Mouse (Mus musculus): ENCODE data around the gene B3galt1. TPM values are rescaled to one million over a fixed set of nuclear protein-coding genes. Genes with fewer than 3 reads are reported as not detected.

B3galt1 gene
- polyA plus RNA-seq, 1 experiment = 0.56 TPM

DNA sequence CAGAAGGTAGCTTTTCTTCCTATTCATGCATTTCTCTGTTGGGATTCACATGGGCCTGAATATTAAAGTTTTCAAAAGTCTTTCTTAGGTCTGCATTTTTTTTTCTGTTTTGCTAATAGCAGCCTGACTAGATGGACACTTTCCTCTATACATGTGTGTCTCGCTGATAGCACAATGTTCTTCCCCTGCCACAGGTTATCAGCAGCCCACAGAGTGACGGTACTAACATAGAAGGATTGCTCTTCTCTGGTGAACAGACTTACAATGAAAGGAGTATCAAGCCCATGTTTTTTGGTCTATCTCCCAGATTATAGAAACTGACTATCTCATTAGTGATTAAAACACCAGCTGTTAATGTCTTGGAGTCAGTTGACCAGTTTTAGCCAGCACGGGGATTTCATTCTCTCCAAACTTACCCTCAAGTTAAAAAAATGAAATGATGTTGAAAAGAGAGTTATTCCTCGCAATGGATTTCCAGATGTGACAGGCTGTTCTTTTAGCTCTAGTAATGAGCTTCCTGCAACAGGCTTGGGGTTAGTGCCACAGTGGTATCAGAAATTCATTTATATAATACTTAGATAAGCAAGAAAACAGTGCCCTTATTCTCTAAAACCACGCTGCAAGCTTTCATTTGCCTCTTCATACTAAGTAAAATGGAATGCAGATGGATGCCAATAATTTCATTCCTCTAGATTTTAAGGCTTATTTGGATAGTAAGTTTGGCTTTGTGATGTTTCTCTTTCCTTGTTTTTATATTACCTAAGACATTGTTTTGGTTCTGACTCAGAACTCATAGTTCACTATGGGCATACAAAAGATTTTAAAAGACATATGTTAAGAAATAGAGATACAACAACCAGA is 263.6 kb downstream of the B3galt1 start:
- H3K4me2 ChIP-seq (ENCODE audit: low read depth) = peak overlapping the region; percentile 42

DNA sequence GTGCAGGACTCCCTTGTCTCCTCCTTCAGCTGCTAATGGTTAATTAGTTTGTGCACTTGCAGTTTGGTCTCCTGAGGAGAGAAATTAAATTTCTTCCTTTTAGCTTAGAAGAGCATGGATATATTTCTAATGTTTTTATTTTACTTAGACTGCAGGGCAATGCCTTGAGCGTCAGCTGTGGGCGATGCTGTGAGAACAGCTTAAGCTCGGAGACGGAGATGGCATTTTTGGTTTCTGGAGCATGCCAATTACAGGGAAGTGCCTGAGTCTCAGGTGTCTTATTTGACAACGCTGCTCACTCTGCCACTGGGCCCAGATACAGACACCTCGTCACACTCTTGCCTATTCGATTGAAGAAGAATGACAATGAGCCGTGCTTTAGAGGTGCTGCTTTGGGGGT is 282.1 kb downstream of the B3galt1 start:
- no peak for TF ChIP-seq TCF12 (IDR thresholded peaks at IDR 0.05; ENCODE audit: insufficient read depth, poor library complexity, severe bottlenecking)
- H3K27me3 ChIP-seq (ENCODE audit: control insufficient read depth, insufficient read depth, insufficient read length) = no peaks in the 10 kb centered on the region

More for the DNA sequence above, 263.6 kb downstream of the B3galt1 start:
- Histone ChIP-seq H3K4me3 (no peak overlapping the region), H3K36me3 (ENCODE audit: control insufficient read depth, insufficient read depth) (no peaks in the 10 kb centered on the region), H3K79me2 (ENCODE audit: control insufficient read depth, insufficient read depth) (no peaks in the 10 kb centered on the region), H3ac (ENCODE audit: control insufficient read depth, insufficient read length) (no peak overlapping the region), H3K27me3 (ENCODE audit: control insufficient read depth, insufficient read depth, insufficient read length) (no peaks in the 10 kb centered on the region)
- TF ChIP-seq POLR2A (IDR thresholded peaks at IDR 0.05; ENCODE audit: insufficient read length, low read depth) (no peak), MYOD1 (IDR thresholded peaks at IDR 0.05; ENCODE audit: control insufficient read depth in 1 of 3, insufficient read length in 2 of 3, low read depth in 2 of 3) (no peak)

DNA sequence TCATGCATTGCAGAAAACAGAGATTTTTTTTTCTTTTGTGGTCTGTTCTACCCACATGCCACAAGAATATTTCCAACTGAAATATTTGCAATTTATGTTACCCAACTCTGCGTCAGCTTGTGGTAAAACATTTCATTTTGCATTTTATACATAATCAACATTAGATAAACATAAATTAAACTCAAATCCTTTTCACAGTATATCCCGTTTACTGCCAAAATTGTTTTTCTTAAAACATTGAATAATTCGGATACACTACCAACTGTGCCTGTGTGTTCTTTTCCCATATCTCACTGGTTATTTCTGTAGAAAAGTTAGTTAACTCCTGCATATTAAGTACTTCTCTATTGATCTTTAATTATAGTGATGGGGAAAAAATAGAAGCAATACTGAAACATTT is 285.1 kb downstream of the B3galt1 start:
- H3K79me2 ChIP-seq (ENCODE audit: control insufficient read depth, insufficient read depth) = no peaks in the 10 kb centered on the region
- H3ac ChIP-seq (ENCODE audit: control insufficient read depth, insufficient read length) = no peak overlapping the region
- H3K36me3 ChIP-seq (ENCODE audit: control insufficient read depth, insufficient read depth) = no peaks in the 10 kb centered on the region
- H3K27me3 ChIP-seq (ENCODE audit: control insufficient read depth, insufficient read depth, insufficient read length) = no peaks in the 10 kb centered on the region
- no peak overlapping the region for H3K4me3 ChIP-seq
- no peak overlapping the region for H3K4me2 ChIP-seq (ENCODE audit: low read depth)
- TF ChIP-seq POLR2AphosphoS2 (IDR thresholded peaks at IDR 0.05; ENCODE audit: insufficient read length, low read depth) = no peak
- no peak for TF ChIP-seq SRF (IDR thresholded peaks at IDR 0.05; ENCODE audit: control insufficient read depth, insufficient read length, low read depth)
- TF ChIP-seq CEBPB (IDR thresholded peaks at IDR 0.05; ENCODE audit: insufficient read depth, poor library complexity, severe bottlenecking) = no peak
- TF ChIP-seq TCF12 (IDR thresholded peaks at IDR 0.05; ENCODE audit: insufficient read depth, poor library complexity, severe bottlenecking) = no peak
- no peak for TF ChIP-seq MAX (IDR thresholded peaks at IDR 0.05; ENCODE audit: low read depth)
- no peak for TF ChIP-seq MYOG (IDR thresholded peaks at IDR 0.05; ENCODE audit: control insufficient read depth in 1 of 3, insufficient read depth in 1 of 3, insufficient read length in 2 of 3, low read depth in 2 of 3)
- no peak for TF ChIP-seq POLR2A (IDR thresholded peaks at IDR 0.05; ENCODE audit: insufficient read length, low read depth)
- TF ChIP-seq USF1 (IDR thresholded peaks at IDR 0.05; ENCODE audit: low read depth) = no peak
- no peak for TF ChIP-seq MYOD1 (IDR thresholded peaks at IDR 0.05; ENCODE audit: control insufficient read depth in 1 of 3, insufficient read length in 2 of 3, low read depth in 2 of 3)
- no peak for TF ChIP-seq REST (IDR thresholded peaks at IDR 0.05; ENCODE audit: insufficient read depth, insufficient read length)
- TF ChIP-seq TCF3 (IDR thresholded peaks at IDR 0.05; ENCODE audit: insufficient read length, low read depth) = no peak
- TF ChIP-seq E2F4 (IDR thresholded peaks at IDR 0.05; ENCODE audit: insufficient read depth) = no peak

More for the DNA sequence above, 282.1 kb downstream of the B3galt1 start:
- H3K79me2 ChIP-seq (ENCODE audit: control insufficient read depth, insufficient read depth) = no peaks in the 10 kb centered on the region
- no peak overlapping the region for H3ac ChIP-seq (ENCODE audit: control insufficient read depth, insufficient read length)
- H3K36me3 ChIP-seq (ENCODE audit: control insufficient read depth, insufficient read depth) = no peaks in the 10 kb centered on the region
- no peak overlapping the region for H3K4me2 ChIP-seq (ENCODE audit: low read depth)
- no peak overlapping the region for H3K4me3 ChIP-seq

DNA sequence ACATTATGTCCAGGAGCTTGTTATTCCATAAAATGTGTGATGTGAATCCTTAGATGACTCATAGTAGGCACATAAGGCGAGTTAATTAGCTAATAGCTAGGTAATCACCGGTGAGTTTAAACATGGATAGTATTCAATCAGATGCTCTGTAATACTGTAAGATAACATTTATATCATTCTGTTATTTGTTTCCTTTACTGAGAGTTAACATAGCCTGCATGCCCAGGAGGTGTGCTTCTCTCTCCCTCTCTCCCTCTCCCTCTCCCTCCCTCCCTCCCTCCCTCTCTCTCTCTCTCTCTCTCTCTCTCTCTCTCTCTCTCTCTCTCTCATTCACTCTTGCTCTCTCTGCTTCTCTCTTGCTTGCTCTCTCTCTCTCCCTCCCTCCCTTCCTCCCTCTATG is 292.7 kb downstream of the B3galt1 start:
- no peaks in the 10 kb centered on the region for H3K36me3 ChIP-seq (ENCODE audit: control insufficient read depth, insufficient read depth)
- TF ChIP-seq TCF3 (IDR thresholded peaks at IDR 0.05; ENCODE audit: insufficient read length, low read depth) (no peak), TCF12 (IDR thresholded peaks at IDR 0.05; ENCODE audit: insufficient read depth, poor library complexity, severe bottlenecking) (no peak), MAX (IDR thresholded peaks at IDR 0.05; ENCODE audit: low read depth) (no peak), MYOG (IDR thresholded peaks at IDR 0.05; ENCODE audit: control insufficient read depth in 1 of 3, insufficient read depth in 1 of 3, insufficient read length in 2 of 3, low read depth in 2 of 3) (no peak), USF1 (IDR thresholded peaks at IDR 0.05; ENCODE audit: low read depth) (no peak), CEBPB (IDR thresholded peaks at IDR 0.05; ENCODE audit: insufficient read depth, poor library complexity, severe bottlenecking) (no peak), MYOD1 (IDR thresholded peaks at IDR 0.05; ENCODE audit: control insufficient read depth in 1 of 3, insufficient read length in 2 of 3, low read depth in 2 of 3) (no peak)
- no peaks in the 10 kb centered on the region for H3K79me2 ChIP-seq (ENCODE audit: control insufficient read depth, insufficient read depth)
- no peaks in the 10 kb centered on the region for H3K27me3 ChIP-seq (ENCODE audit: control insufficient read depth, insufficient read depth, insufficient read length)
- no peak overlapping the region for H3K4me2 ChIP-seq (ENCODE audit: low read depth)
- no peak overlapping the region for H3ac ChIP-seq (ENCODE audit: control insufficient read depth, insufficient read length)
- no peak overlapping the region for H3K4me3 ChIP-seq

DNA sequence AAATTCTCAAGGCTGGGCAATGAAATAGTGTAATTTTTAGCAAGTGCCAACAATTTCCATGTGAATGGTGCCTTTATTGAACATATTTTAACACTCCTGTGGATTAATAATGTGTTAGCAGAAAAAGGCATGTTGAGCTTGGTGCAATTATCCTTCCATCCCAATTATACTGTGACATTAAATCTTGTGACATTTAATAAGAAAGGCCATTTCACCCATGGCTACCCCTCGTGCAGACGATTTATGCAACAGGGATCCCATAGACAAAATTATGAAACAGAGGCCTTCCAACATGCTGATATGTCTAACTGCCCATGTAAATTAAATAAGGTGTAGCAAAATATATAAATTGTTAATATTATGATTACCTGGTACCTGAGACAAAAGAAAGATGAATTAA is 293.3 kb downstream of the B3galt1 start:
- Histone ChIP-seq H3K27me3 (ENCODE audit: control insufficient read depth, insufficient read depth, insufficient read length) (no peaks in the 10 kb centered on the region), H3K36me3 (ENCODE audit: control insufficient read depth, insufficient read depth) (no peaks in the 10 kb centered on the region), H3ac (ENCODE audit: control insufficient read depth, insufficient read length) (no peak overlapping the region), H3K79me2 (ENCODE audit: control insufficient read depth, insufficient read depth) (no peaks in the 10 kb centered on the region), H3K4me3 (no peak overlapping the region), H3K4me2 (ENCODE audit: low read depth) (no peak overlapping the region)
- TF ChIP-seq POLR2A (IDR thresholded peaks at IDR 0.05; ENCODE audit: insufficient read length, low read depth) (no peak), POLR2AphosphoS2 (IDR thresholded peaks at IDR 0.05; ENCODE audit: insufficient read length, low read depth) (no peak), SRF (IDR thresholded peaks at IDR 0.05; ENCODE audit: control insufficient read depth, insufficient read length, low read depth) (no peak), USF1 (IDR thresholded peaks at IDR 0.05; ENCODE audit: low read depth) (no peak), E2F4 (IDR thresholded peaks at IDR 0.05; ENCODE audit: insufficient read depth) (no peak), REST (IDR thresholded peaks at IDR 0.05; ENCODE audit: insufficient read depth, insufficient read length) (no peak)
